Mouse (Mus musculus) bone marrow macrophage, adult 2 months (primary cell): ENCODE data around the gene Cops8.

Source experiments
- CTCF ChIP-seq: IDR thresholded peaks from 2 replicates; pipeline ENCODE4 v1.5.1; 2012; ENCODE audit warnings: low read depth, mild to moderate bottlenecking, low read length, moderate library complexity
- POLR2A ChIP-seq: IDR thresholded peaks from 2 replicates; pipeline ENCODE4 v1.6.1; 2012; ENCODE audit warnings: mild to moderate bottlenecking, low read depth, low read length, borderline replicate concordance

DNA sequence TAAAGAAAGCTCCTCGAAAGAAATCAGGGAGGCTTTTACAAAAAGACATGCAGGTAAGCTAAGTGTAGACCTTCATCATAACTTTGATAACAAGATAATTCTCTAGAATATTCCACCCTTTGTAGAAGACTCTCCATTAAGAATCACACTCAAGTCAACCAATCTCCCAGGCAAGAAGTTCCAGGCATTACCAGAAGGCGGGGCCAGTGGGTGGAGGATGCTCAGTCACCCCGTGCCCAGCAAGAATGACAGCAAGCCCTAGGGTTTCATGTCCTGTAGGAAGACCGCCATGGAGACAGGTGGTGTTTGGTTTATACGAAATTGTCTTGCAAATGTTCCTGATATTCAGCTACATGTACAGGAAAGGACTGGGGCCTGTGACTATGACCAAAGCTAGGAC lies 25.4 kb upstream of the Cops8 start:
- TF ChIP-seq CTCF, result no peak
- no peak for TF ChIP-seq POLR2A
